Mouse (Mus musculus): Measurements from ENCODE around the gene Gli3. TPM values are rescaled to one million over a fixed set of nuclear protein-coding genes. Genes with fewer than 3 reads are reported as not detected.

The Gli3 gene
- total and polyA plus RNA-seq, 3 experiments = 1.3 to 1.9 (median 1.8) TPM

- no peak for DNase-seq
- H3K4me1 ChIP-seq (ENCODE audit: control insufficient read depth, insufficient read depth, low read length) = peaks cover 1% of the 10 kb centered on the region
- H3K79me2 ChIP-seq (replicated peaks; ENCODE audit: control insufficient read depth, insufficient read depth, low read length) = no peaks in the 10 kb centered on the region
- H3K36me3 ChIP-seq (ENCODE audit: control insufficient read depth, insufficient read depth, low read length) = no peaks in the 10 kb centered on the region
- TF ChIP-seq EP300 (IDR thresholded peaks at IDR 0.05; ENCODE audit: insufficient read depth, low read depth, low read length) = no peak
- no peak for TF ChIP-seq CTCF (IDR thresholded peaks at IDR 0.05)
- TF ChIP-seq POLR2A (IDR thresholded peaks at IDR 0.05; ENCODE audit: insufficient read depth, low read depth, low read length) = no peak
- H3K9ac ChIP-seq (ENCODE audit: low read depth, low read length) = no peak overlapping the region
- 57% methylated on average over 5 of the region's 5 CpGs for WGBS
- intact Hi-C loops (cut with DNase I) = no loop called here
- no peaks in the 10 kb centered on the region for H3K27me3 ChIP-seq (ENCODE audit: control insufficient read depth, insufficient read depth, low read length)
- H3K27ac ChIP-seq = no peak overlapping the region
- H3K4me3 ChIP-seq = no peak overlapping the region
These were observed 79.0 kb downstream of the Gli3 start for GRCm38 (mm10) chr13:15542053-15542452.

DNA sequence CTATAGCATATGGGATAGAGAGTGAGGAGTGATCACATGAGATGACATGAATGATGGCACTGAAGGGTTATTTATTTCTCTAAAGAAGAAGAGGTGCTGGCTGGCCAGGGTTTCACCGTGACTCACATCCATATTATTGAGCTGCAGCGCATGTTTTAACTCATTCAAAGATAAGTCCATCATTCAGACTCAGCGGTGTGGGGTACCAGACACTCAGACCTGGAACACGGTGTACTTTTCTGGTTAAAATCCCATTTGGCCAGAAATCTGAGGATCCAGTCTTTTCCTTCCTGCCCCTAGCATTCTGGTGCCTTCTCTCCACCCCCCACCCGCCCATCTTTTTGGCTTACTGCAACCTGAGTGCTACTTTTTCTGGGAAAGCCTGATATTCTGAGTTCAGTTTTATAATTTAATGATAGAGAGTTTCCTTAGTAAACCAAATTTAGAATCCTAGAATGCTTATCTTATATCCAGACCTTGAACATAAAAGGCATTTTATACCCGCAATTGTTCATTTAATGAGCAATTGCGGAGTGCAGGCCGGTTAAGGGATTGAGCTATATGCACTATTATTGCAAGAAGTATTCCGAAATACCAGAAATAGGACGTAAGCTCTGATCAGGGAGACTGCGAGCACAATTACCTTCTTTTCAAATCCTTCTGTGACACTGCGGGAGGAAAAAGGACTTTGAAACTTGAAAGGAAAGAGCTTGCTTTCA is 80.3 kb downstream of the Gli3 start:
- TF ChIP-seq CTCF (IDR thresholded peaks at IDR 0.05) = no peak
- no peak for TF ChIP-seq POLR2A (IDR thresholded peaks at IDR 0.05; ENCODE audit: insufficient read depth, low read depth, low read length)
- WGBS = 85% methylated on average over 12 of the region's 12 CpGs

GRCm38 (mm10) chr13:15543888-15544640 is 81.0 kb downstream of the Gli3 start:
- H3K79me2 ChIP-seq (replicated peaks; ENCODE audit: control insufficient read depth, insufficient read depth, low read length) = no peaks in the 10 kb centered on the region
- intact Hi-C loops (cut with DNase I) = no loop called here
- 82% methylated on average over 7 of the region's 7 CpGs for WGBS
- no peak overlapping the region for H3K9ac ChIP-seq (ENCODE audit: low read depth, low read length)
- H3K27me3 ChIP-seq (ENCODE audit: control insufficient read depth, insufficient read depth, low read length) = no peaks in the 10 kb centered on the region
- no peak overlapping the region for H3K4me3 ChIP-seq
- no peaks in the 10 kb centered on the region for H3K36me3 ChIP-seq (ENCODE audit: control insufficient read depth, insufficient read depth, low read length)
- peaks cover 1% of the 10 kb centered on the region for H3K4me1 ChIP-seq (ENCODE audit: control insufficient read depth, insufficient read depth, low read length)
- no peak for TF ChIP-seq POLR2A (IDR thresholded peaks at IDR 0.05; ENCODE audit: insufficient read depth, low read depth, low read length)
- TF ChIP-seq CTCF (IDR thresholded peaks at IDR 0.05) = no peak
- TF ChIP-seq EP300 (IDR thresholded peaks at IDR 0.05; ENCODE audit: insufficient read depth, low read depth, low read length) = no peak
- DNase-seq = no peak
- H3K27ac ChIP-seq = no peak overlapping the region

More for the DNA sequence above, 80.3 kb downstream of the Gli3 start:
- DNase-seq = no peak
- no peaks in the 10 kb centered on the region for H3K79me2 ChIP-seq (replicated peaks; ENCODE audit: control insufficient read depth, insufficient read depth, low read length)
- H3K27ac ChIP-seq = no peak overlapping the region
- peaks cover 1% of the 10 kb centered on the region for H3K4me1 ChIP-seq (ENCODE audit: control insufficient read depth, insufficient read depth, low read length)
- H3K27me3 ChIP-seq (ENCODE audit: control insufficient read depth, insufficient read depth, low read length) = no peaks in the 10 kb centered on the region
- no peaks in the 10 kb centered on the region for H3K36me3 ChIP-seq (ENCODE audit: control insufficient read depth, insufficient read depth, low read length)
- H3K9ac ChIP-seq (ENCODE audit: low read depth, low read length) = no peak overlapping the region
- no peak overlapping the region for H3K4me3 ChIP-seq
- intact Hi-C loops (cut with DNase I) = no loop called here

GRCm38 (mm10) chr13:15545346-15545896 is 82.4 kb downstream of the Gli3 start:
- intact Hi-C loops (cut with DNase I) = no loop called here
- no peak for TF ChIP-seq POLR2A (IDR thresholded peaks at IDR 0.05; ENCODE audit: insufficient read depth, low read depth, low read length)
- TF ChIP-seq CTCF (IDR thresholded peaks at IDR 0.05) = no peak
- TF ChIP-seq EP300 (IDR thresholded peaks at IDR 0.05; ENCODE audit: insufficient read depth, low read depth, low read length) = no peak
- Histone ChIP-seq H3K27ac (no peak overlapping the region), H3K27me3 (ENCODE audit: control insufficient read depth, insufficient read depth, low read length) (no peaks in the 10 kb centered on the region), H3K4me3 (no peak overlapping the region), H3K9ac (ENCODE audit: low read depth, low read length) (no peak overlapping the region), H3K36me3 (ENCODE audit: control insufficient read depth, insufficient read depth, low read length) (no peaks in the 10 kb centered on the region), H3K79me2 (replicated peaks; ENCODE audit: control insufficient read depth, insufficient read depth, low read length) (no peaks in the 10 kb centered on the region), H3K4me1 (ENCODE audit: control insufficient read depth, insufficient read depth, low read length) (peaks cover 1% of the 10 kb centered on the region)
- whole genome bisulfite sequencing = 72% methylated on average over 4 of the region's 4 CpGs
- DNase-seq = no peak

- WGBS = 59% methylated on average over 4 of the region's 4 CpGs
- DNase-seq = no peak
- Histone ChIP-seq H3K27ac (no peak overlapping the region), H3K4me1 (ENCODE audit: control insufficient read depth, insufficient read depth, low read length) (peaks cover 1% of the 10 kb centered on the region), H3K9ac (ENCODE audit: low read depth, low read length) (no peak overlapping the region), H3K36me3 (ENCODE audit: control insufficient read depth, insufficient read depth, low read length) (no peaks in the 10 kb centered on the region), H3K4me3 (no peak overlapping the region), H3K79me2 (replicated peaks; ENCODE audit: control insufficient read depth, insufficient read depth, low read length) (no peaks in the 10 kb centered on the region), H3K27me3 (ENCODE audit: control insufficient read depth, insufficient read depth, low read length) (no peaks in the 10 kb centered on the region)
- intact Hi-C loops (cut with DNase I) = no loop called here
- TF ChIP-seq POLR2A (IDR thresholded peaks at IDR 0.05; ENCODE audit: insufficient read depth, low read depth, low read length) (no peak), EP300 (IDR thresholded peaks at IDR 0.05; ENCODE audit: insufficient read depth, low read depth, low read length) (no peak), CTCF (IDR thresholded peaks at IDR 0.05) (no peak)
These were observed 83.2 kb downstream of the Gli3 start for GRCm38 (mm10) chr13:15546258-15546657.

DNA sequence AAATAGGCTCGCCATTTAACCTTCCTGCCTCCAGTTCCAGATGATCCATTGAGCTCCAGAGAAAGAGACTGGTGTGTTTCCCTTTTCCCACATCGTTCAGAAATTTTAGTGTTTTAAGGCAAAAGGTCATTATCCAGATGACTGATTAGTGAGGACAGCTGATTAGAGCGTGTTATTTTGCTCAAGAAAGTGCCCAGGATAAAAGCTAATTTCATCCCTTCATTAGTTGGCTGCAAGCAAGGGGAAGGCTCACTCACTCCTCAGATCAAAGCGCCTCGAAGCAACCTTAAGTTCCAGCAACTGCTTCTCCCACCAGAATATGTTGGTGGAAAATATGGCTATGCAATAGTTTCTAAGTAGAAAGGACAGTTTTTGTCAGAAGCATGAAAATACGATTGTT is 86.4 kb downstream of the Gli3 start:
- Histone ChIP-seq H3K9ac (ENCODE audit: low read depth, low read length) (no peak overlapping the region), H3K27ac (no peak overlapping the region), H3K79me2 (replicated peaks; ENCODE audit: control insufficient read depth, insufficient read depth, low read length) (no peaks in the 10 kb centered on the region), H3K36me3 (ENCODE audit: control insufficient read depth, insufficient read depth, low read length) (no peaks in the 10 kb centered on the region), H3K4me3 (no peak overlapping the region), H3K4me1 (ENCODE audit: control insufficient read depth, insufficient read depth, low read length) (peaks cover 1% of the 10 kb centered on the region), H3K27me3 (ENCODE audit: control insufficient read depth, insufficient read depth, low read length) (no peaks in the 10 kb centered on the region; the same call in 1 of the 2 replicates)
- TF ChIP-seq CTCF (IDR thresholded peaks at IDR 0.05) (no peak), POLR2A (IDR thresholded peaks at IDR 0.05; ENCODE audit: insufficient read depth, low read depth, low read length) (no peak), EP300 (IDR thresholded peaks at IDR 0.05; ENCODE audit: insufficient read depth, low read depth, low read length) (no peak)
- no peak for DNase-seq
- 61% methylated on average over 6 of the region's 6 CpGs for WGBS
- intact Hi-C loops (cut with DNase I) = no loop called here
